Mouse (Mus musculus) heart, postnatal 0 days (tissue): ENCODE data around the gene Alox5ap. TPM values are rescaled to one million over a fixed set of nuclear protein-coding genes. Genes with fewer than 3 reads are reported as not detected.

Experiments used
- ATAC-seq: fragments of 200-750 bp; cut with Nextera tagmentation; 2 replicates; pipeline ENCODE4 v1.8.0; 2017; ENCODE audit warnings: low read depth, moderate number of reproducible peaks, moderate library complexity; ENCODE audit not compliant: insufficient read depth
- DNase-seq: peaks from one replicate; pipeline ENCODE4 v3.0.0-alpha.2; 2016; ENCODE audit warnings: low spot score
- H3K27ac ChIP-seq: fragments of 300-500 bp; sonication (generic); 2 replicates; pipeline ENCODE4 v1.5.1; 2014; ENCODE audit warnings: low read depth, mild to moderate bottlenecking
- H3K27me3 ChIP-seq: fragments of 300-500 bp; sonication (generic); 2 replicates; pipeline ENCODE4 v1.6.1; 2014; ENCODE audit warnings: low read length, mixed read lengths; ENCODE audit not compliant: control insufficient read depth, insufficient read depth
- H3K36me3 ChIP-seq: fragments of 300-500 bp; sonication (generic); replicated peaks from 2 replicates; pipeline ENCODE4 v1.6.1; 2014; ENCODE audit warnings: low read length, mixed read lengths; ENCODE audit not compliant: control insufficient read depth, insufficient read depth
- H3K4me1 ChIP-seq: fragments of 300-500 bp; sonication (generic); 2 replicates; pipeline ENCODE4 v1.6.1; 2014; ENCODE audit warnings: antibody characterized with exemption; ENCODE audit not compliant: control insufficient read depth, insufficient read depth
- H3K4me2 ChIP-seq: fragments of 300-500 bp; sonication (generic); 2 replicates; pipeline ENCODE4 v1.6.1; 2014; ENCODE audit warnings: low read depth, mild to moderate bottlenecking, low read length, moderate library complexity
- H3K4me3 ChIP-seq: fragments of 300-500 bp; sonication (generic); 2 replicates; pipeline ENCODE4 v1.5.1; 2014; ENCODE audit warnings: low read depth, low read length
- H3K9ac ChIP-seq: fragments of 300-500 bp; sonication (generic); replicated peaks from 2 replicates; pipeline ENCODE4 v1.6.1; 2014; ENCODE audit warnings: low read depth, low read length, mixed read lengths
- H3K9me3 ChIP-seq: fragments of 300-500 bp; sonication (generic); replicated peaks from 2 replicates; pipeline ENCODE4 v1.6.1; 2016; ENCODE audit warnings: low read length; ENCODE audit not compliant: control insufficient read depth
- CTCF ChIP-seq: IDR thresholded peaks from 2 replicates; pipeline ENCODE4 v1.5.1; 2016; ENCODE audit warnings: antibody characterized with exemption, control low read depth, low read depth
- EP300 ChIP-seq: IDR thresholded peaks from 2 replicates; pipeline ENCODE4 v1.6.1; 2016; ENCODE audit warnings: antibody characterized with exemption, low read depth
- WGBS: fragments of 180-500 bp; shearing (Covaris S2); extraction: QIAGEN DNeasy Blood & Tissue Kit; methylation state at CpG from one replicate; pipeline ENCODE4 v1.1.7; 2014; 5-methylcytosine and 5-hydroxymethylcytosine counted together
- polyA plus RNA-seq: library from polyadenylated mRNA; unstranded; fragments of >200 nt; fragmentation: Nextera tagmentation; extraction: Ambion mirVana; gene quantifications from 2 replicates; pipeline ENCODE4 v1.2.1, GENCODE M21; 2015
- total RNA-seq: library from RNA; depleted of rRNA; stranded (reverse); fragments of >200 nt; gene quantifications from 2 replicates; pipeline ENCODE4 v1.2.3, GENCODE M21; 2014; ENCODE audit warnings: low replicate concordance; rRNA removed

The Alox5ap gene
- total RNA-seq: 5.2 and 26.4 TPM in 2 replicates
- polyA plus RNA-seq: 8.9 and 9.2 TPM in 2 replicates

GRCm38 (mm10) chr5:149264405-149264804 lies at the start of gene Alox5ap:
Alox5ap (plus strand) TSS chr5:149264767.
- no peak for ATAC-seq
- TF ChIP-seq EP300 (no peak), CTCF (no peak)
- WGBS: 64% methylated on average over 4 of the region's 4 CpGs
- Histone ChIP-seq H3K4me2 (no peak within 1 kb of the TSS), H3K4me3 (no peak within 1 kb of the TSS), H3K9ac (no peak within 1 kb of the TSS), H3K27me3 (no peaks in the 10 kb centered on the region), H3K27ac (no peak within 1 kb of the TSS), H3K4me1 (no peaks in the 10 kb centered on the region), H3K36me3 (no peaks in the 10 kb centered on the region), H3K9me3 (no peaks in the 10 kb centered on the region)
- DNase-seq: no peak

GRCm38 (mm10) chr5:149215540-149215939 lies 49.0 kb upstream of the Alox5ap start:
- no peak overlapping the region for H3K27ac ChIP-seq
- no peaks in the 10 kb centered on the region for H3K27me3 ChIP-seq
- H3K4me1 ChIP-seq: no peaks in the 10 kb centered on the region
- DNase-seq (no peak), ATAC-seq (no peak)
- no peak overlapping the region for H3K4me3 ChIP-seq
- no peak overlapping the region for H3K9ac ChIP-seq
- H3K36me3 ChIP-seq: peaks cover 62% of the 10 kb centered on the region
- H3K9me3 ChIP-seq: no peaks in the 10 kb centered on the region
- no peak overlapping the region for H3K4me2 ChIP-seq
- TF ChIP-seq CTCF (no peak), EP300 (no peak)
- WGBS: 97% methylated on average over 7 of the region's 7 CpGs

- H3K4me3 ChIP-seq: no peak overlapping the region
- DNase-seq: no peak
- no peaks in the 10 kb centered on the region for H3K27me3 ChIP-seq
- no peaks in the 10 kb centered on the region for H3K9me3 ChIP-seq
- H3K36me3 ChIP-seq: peaks cover 40% of the 10 kb centered on the region
- H3K27ac ChIP-seq: no peak overlapping the region
- no peak overlapping the region for H3K4me2 ChIP-seq
- ATAC-seq: no peak
- no peaks in the 10 kb centered on the region for H3K4me1 ChIP-seq
- 74% methylated on average over 6 of the region's 6 CpGs for WGBS
- TF ChIP-seq EP300 (no peak), CTCF (no peak)
- H3K9ac ChIP-seq: no peak overlapping the region
Measured at GRCm38 (mm10) chr5:149217524-149218357, 46.8 kb upstream of the Alox5ap start.

- Histone ChIP-seq H3K4me3 (no peak overlapping the region), H3K9me3 (no peaks in the 10 kb centered on the region), H3K36me3 (peaks cover 22% of the 10 kb centered on the region), H3K9ac (no peak overlapping the region), H3K27ac (no peak overlapping the region), H3K4me1 (no peaks in the 10 kb centered on the region), H3K4me2 (no peak overlapping the region), H3K27me3 (no peaks in the 10 kb centered on the region)
- 43% methylated on average over 3 of the region's 3 CpGs for WGBS
- TF ChIP-seq CTCF (no peak), EP300 (no peak)
- no peak for DNase-seq
- ATAC-seq: no peak
Measured at GRCm38 (mm10) chr5:149219493-149219892, 45.1 kb upstream of the Alox5ap start.

- DNase-seq (no peak), ATAC-seq (no peak)
- Histone ChIP-seq H3K36me3 (peaks cover 4% of the 10 kb centered on the region; the same call in 1 of the 2 replicates), H3K4me2 (no peak overlapping the region), H3K9ac (no peak overlapping the region), H3K4me1 (no peaks in the 10 kb centered on the region), H3K9me3 (no peaks in the 10 kb centered on the region), H3K27ac (no peak overlapping the region), H3K4me3 (no peak overlapping the region), H3K27me3 (no peaks in the 10 kb centered on the region)
- 79% methylated on average over 4 of the region's 4 CpGs for WGBS
- TF ChIP-seq EP300: no peak
- TF ChIP-seq CTCF: no peak
Measured at GRCm38 (mm10) chr5:149221355-149221754, 43.2 kb upstream of the Alox5ap start.
